Mouse (Mus musculus) liver, postnatal 0 days (tissue): ENCODE measurements around the gene Hoxa11. TPM values are rescaled to one million over a fixed set of nuclear protein-coding genes. Genes with fewer than 3 reads are reported as not detected.
A peak's percentile ranks its signal among the peaks of the same experiment; 100 is the strongest.

Source experiments
- ATAC-seq: fragments of 200-750 bp; cut with Nextera tagmentation; 2 replicates; pipeline ENCODE4 v1.8.0; 2017; ENCODE audit warnings: mild to moderate bottlenecking, moderate library complexity
- DNase-seq: peaks from one replicate; pipeline ENCODE4 v3.0.0-alpha.2; 2016
- H3K27ac ChIP-seq: fragments of 300-500 bp; sonication (generic); 2 replicates; pipeline ENCODE4 v1.5.1; 2014; ENCODE audit warnings: antibody characterized with exemption, moderate library complexity, mild to moderate bottlenecking, low read depth
- H3K27me3 ChIP-seq: fragments of 300-500 bp; sonication (generic); 2 replicates; pipeline ENCODE4 v1.6.1; 2014; ENCODE audit warnings: low read length, control low read depth, mixed read lengths; ENCODE audit not compliant: insufficient read depth
- H3K36me3 ChIP-seq: fragments of 300-500 bp; sonication (generic); replicated peaks from 2 replicates; pipeline ENCODE4 v1.6.1; 2014; ENCODE audit warnings: mild to moderate bottlenecking, control low read depth, low read length, moderate library complexity, mixed read lengths; ENCODE audit not compliant: insufficient read depth
- H3K4me1 ChIP-seq: fragments of 300-500 bp; sonication (generic); 2 replicates; pipeline ENCODE4 v1.6.1; 2014; ENCODE audit warnings: antibody characterized with exemption, mild to moderate bottlenecking, control low read depth; ENCODE audit not compliant: insufficient read depth
- H3K4me2 ChIP-seq: fragments of 300-500 bp; sonication (generic); 2 replicates; pipeline ENCODE4 v1.6.1; 2014; ENCODE audit warnings: low read depth, mild to moderate bottlenecking, low read length, moderate library complexity, mixed read lengths
- H3K4me3 ChIP-seq: fragments of 300-500 bp; sonication (generic); 2 replicates; pipeline ENCODE4 v1.5.1; 2014; ENCODE audit warnings: low read depth, low read length
- H3K9ac ChIP-seq: fragments of 300-500 bp; sonication (generic); replicated peaks from 2 replicates; pipeline ENCODE4 v1.6.1; 2014; ENCODE audit warnings: mild to moderate bottlenecking, moderate library complexity
- H3K9me3 ChIP-seq: fragments of 300-500 bp; sonication (generic); 2 replicates; pipeline ENCODE4 v1.6.1; 2016; ENCODE audit warnings: mild to moderate bottlenecking, control low read depth, low read length, mixed read lengths
- CTCF ChIP-seq: sonication (generic); IDR thresholded peaks from 2 replicates; pipeline ENCODE4 v1.5.1; 2016; ENCODE audit warnings: antibody characterized with exemption, low read depth
- EP300 ChIP-seq: IDR thresholded peaks from 2 replicates; pipeline ENCODE4 v1.6.1; 2016; ENCODE audit warnings: antibody characterized with exemption, low read depth, mild to moderate bottlenecking
- WGBS: fragments of 180-500 bp; shearing (Covaris S2); extraction: QIAGEN DNeasy Blood & Tissue Kit; methylation state at CpG from one replicate; pipeline ENCODE4 v1.1.7; 2014; ENCODE audit not compliant: insufficient replicate concordance; 5-methylcytosine and 5-hydroxymethylcytosine counted together
- polyA plus RNA-seq: library from polyadenylated mRNA; unstranded; fragments of >200 nt; fragmentation: Nextera tagmentation; extraction: Ambion mirVana; gene quantifications from 2 replicates; pipeline ENCODE4 v1.2.1, GENCODE M21; 2015

Gene Hoxa11
- polyA plus RNA-seq, 1 experiment from 2014 or later = not detected

GRCm38 (mm10) chr6:52218643-52219215, 26.9 kb downstream of the Hoxa11 start:
- ATAC-seq (no peak), DNase-seq (no peak)
- H3K4me3 ChIP-seq = no peak overlapping the region
- no peaks in the 10 kb centered on the region for H3K36me3 ChIP-seq
- H3K9me3 ChIP-seq = no peaks in the 10 kb centered on the region
- peaks cover 13% of the 10 kb centered on the region for H3K4me1 ChIP-seq
- 29% methylated on average over 14 of the region's 14 CpGs for WGBS
- no peak overlapping the region for H3K27ac ChIP-seq
- peaks cover 100% of the 10 kb centered on the region for H3K27me3 ChIP-seq
- H3K4me2 ChIP-seq = no peak overlapping the region
- TF ChIP-seq CTCF (no peak), EP300 (no peak)
- H3K9ac ChIP-seq = no peak overlapping the region

GRCm38 (mm10) chr6:52217895-52218642, 27.5 kb downstream of the Hoxa11 start:
- no peak for DNase-seq
- no peak for ATAC-seq
- Histone ChIP-seq H3K9me3 (no peaks in the 10 kb centered on the region), H3K27me3 (peaks cover 100% of the 10 kb centered on the region), H3K9ac (no peak overlapping the region), H3K27ac (no peak overlapping the region), H3K4me1 (peaks cover 13% of the 10 kb centered on the region), H3K36me3 (no peaks in the 10 kb centered on the region), H3K4me3 (no peak overlapping the region), H3K4me2 (peak overlapping the region; percentile 43; the same call in 1 of the 2 replicates)
- TF ChIP-seq EP300 (no peak), CTCF (no peak)
- WGBS = 12% methylated on average over 23 of the region's 23 CpGs

- Histone ChIP-seq H3K4me2 (peak overlapping the region; percentile 43), H3K9me3 (no peaks in the 10 kb centered on the region), H3K27ac (no peak overlapping the region), H3K27me3 (peaks cover 100% of the 10 kb centered on the region), H3K36me3 (no peaks in the 10 kb centered on the region), H3K9ac (no peak overlapping the region), H3K4me1 (peaks cover 13% of the 10 kb centered on the region), H3K4me3 (peak overlapping the region; percentile 28)
- 1% methylated on average over 25 of the region's 25 CpGs for WGBS
- no peak for DNase-seq
- ATAC-seq = peak; percentile 24; the same call in 1 of the 2 replicates
- TF ChIP-seq CTCF = no peak
- no peak for TF ChIP-seq EP300
These were observed 28.2 kb downstream of the Hoxa11 start for GRCm38 (mm10) chr6:52217459-52217768.

GRCm38 (mm10) chr6:52216691-52217458, 28.7 kb downstream of the Hoxa11 start:
- no peak overlapping the region for H3K9ac ChIP-seq
- H3K4me2 ChIP-seq = peak overlapping the region; percentile 43
- no peaks in the 10 kb centered on the region for H3K36me3 ChIP-seq
- no peak overlapping the region for H3K27ac ChIP-seq
- H3K27me3 ChIP-seq = peaks cover 100% of the 10 kb centered on the region
- H3K9me3 ChIP-seq = no peaks in the 10 kb centered on the region
- no peak for TF ChIP-seq CTCF
- WGBS = 1% methylated on average over 58 of the region's 60 CpGs
- peak overlapping the region; percentile 28 for H3K4me3 ChIP-seq
- no peak for ATAC-seq
- peaks cover 13% of the 10 kb centered on the region for H3K4me1 ChIP-seq
- DNase-seq = no peak

GRCm38 (mm10) chr6:52215771-52216535, 29.7 kb downstream of the Hoxa11 start:
- WGBS = 6% methylated on average over 30 of the region's 30 CpGs
- Histone ChIP-seq H3K9ac (no peak overlapping the region), H3K36me3 (no peaks in the 10 kb centered on the region), H3K4me1 (peaks cover 7% of the 10 kb centered on the region), H3K27ac (no peak overlapping the region), H3K4me2 (no peak overlapping the region), H3K27me3 (peaks cover 100% of the 10 kb centered on the region), H3K4me3 (no peak overlapping the region), H3K9me3 (no peaks in the 10 kb centered on the region)
- no peak for TF ChIP-seq CTCF
- TF ChIP-seq EP300 = no peak
- DNase-seq (no peak), ATAC-seq (no peak)

- 46% methylated on average over 3 of the region's 3 CpGs for WGBS
- H3K27me3 ChIP-seq = peaks cover 98% of the 10 kb centered on the region
- DNase-seq = no peak
These were observed 30.5 kb downstream of the Hoxa11 start for GRCm38 (mm10) chr6:52215070-52215469.

More at GRCm38 (mm10) chr6:52215070-52215469, 30.5 kb downstream of the Hoxa11 start:
- H3K9ac ChIP-seq = no peak overlapping the region
- TF ChIP-seq EP300 (no peak), CTCF (no peak)
- H3K27ac ChIP-seq = no peak overlapping the region
- H3K36me3 ChIP-seq = no peaks in the 10 kb centered on the region
- no peak for ATAC-seq
- no peaks in the 10 kb centered on the region for H3K9me3 ChIP-seq
- no peak overlapping the region for H3K4me3 ChIP-seq
- peaks cover 7% of the 10 kb centered on the region for H3K4me1 ChIP-seq
- no peak overlapping the region for H3K4me2 ChIP-seq
